Mouse (Mus musculus) cerebellum, adult (tissue): ENCODE results near the gene Inava.

Source experiments
- ATAC-seq: cut with Nextera tagmentation; 2 replicates; pipeline ENCODE4 v1.9.2; 2017; ENCODE audit warnings: mild to moderate bottlenecking, moderate library complexity, mixed read lengths; ENCODE audit not compliant: insufficient number of reproducible peaks, low FRiP score, low TSS enrichment

The Inava gene

DNA sequence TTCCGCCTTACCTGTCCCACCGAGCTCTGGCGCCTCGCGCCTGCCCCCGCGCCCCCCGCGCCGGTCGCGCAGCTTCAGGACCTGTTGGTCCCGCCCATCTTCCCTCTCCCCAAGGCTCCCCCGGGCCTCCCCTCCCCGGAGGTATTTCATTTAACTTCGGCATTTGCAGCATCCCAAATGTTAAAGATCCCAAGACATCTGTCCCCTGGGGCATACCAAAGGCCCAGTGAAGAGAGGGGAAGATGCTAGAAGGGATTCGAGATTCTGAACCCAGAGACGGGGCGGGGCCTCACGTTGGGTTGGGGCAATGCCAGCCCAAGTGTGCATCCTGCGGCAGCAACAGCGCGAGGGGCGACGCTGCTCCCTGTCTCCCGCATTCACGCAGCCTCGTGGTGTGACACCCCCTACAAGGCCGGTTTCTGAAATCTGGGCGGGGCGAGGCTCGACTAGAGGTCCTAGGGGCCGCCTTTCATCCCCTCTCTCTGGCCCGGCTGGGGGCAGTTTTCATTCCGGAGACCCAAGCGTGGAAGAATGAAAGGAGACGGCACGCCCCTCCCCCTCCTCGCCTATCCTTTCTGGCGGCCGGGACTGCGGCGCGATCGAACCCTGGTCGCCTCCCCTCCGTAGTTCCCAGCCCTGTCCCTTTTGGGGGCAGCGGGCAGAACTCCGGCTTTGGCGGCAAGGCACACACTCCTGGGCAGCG, at the start of gene Inava:
TSS of gene Inava (minus strand) at position 373 of the 703 bp plus-strand sequence.
- ATAC-seq, result peak; percentile 45; the same call in 1 of the 2 replicates

DNA sequence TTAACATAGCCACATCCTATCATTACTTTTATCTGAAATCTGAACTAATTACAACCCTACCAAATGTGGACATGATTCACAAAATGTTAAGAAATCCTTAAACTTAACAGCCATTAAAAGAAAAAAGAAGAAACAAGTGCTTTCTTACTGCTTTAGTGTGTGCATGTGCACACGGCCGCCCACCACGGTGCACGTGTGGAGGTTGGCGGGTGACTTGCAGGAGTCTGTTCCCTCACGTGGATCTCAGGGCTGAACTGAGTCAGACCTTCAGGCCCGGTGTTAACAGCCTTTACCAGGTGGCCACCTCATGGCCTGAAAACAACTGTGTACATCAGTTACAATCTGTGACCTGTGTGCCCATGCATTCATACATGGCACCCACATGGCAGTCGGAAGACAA, 43.3 kb upstream of the Inava start:
- ATAC-seq, result no peak

DNA sequence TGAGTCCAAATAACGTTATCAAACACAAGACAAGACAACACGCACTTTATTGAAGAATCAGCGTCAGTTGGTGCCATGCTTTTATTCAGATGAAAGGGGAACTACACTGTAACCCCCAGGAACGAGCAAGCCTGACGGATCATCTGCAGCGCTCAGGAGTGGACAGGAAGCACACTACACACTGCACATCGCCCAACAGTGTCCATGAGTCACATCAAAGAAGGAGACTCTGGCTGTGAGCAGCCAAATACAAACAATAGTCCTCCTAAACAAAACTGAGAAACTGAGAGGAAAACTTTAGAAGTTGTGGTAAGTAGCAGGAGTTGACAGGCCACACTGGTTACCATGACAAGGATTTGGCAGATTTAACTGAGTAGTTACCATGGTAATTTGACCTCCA, 34.2 kb upstream of the Inava start:
- no peak for ATAC-seq

DNA sequence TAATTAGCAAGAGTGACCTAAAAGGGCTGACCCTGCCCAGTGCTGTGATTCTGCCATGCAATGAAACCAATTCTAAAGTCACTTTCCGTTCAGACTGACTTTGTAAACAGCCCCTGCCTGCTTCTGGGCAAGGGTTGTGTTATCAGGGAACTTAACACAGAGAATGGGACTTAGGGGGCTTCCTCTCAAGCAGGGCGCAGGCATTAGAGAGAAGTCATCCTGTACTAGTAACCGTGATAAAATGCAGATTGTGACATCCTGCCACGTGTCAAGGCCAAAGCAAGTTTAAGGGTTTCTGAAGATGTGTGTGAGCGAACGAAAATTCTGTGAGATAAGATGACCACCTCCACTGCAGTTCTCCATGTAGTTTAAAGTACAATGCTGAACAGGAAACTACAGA, 32.1 kb upstream of the Inava start:
- ATAC-seq, result no peak

DNA sequence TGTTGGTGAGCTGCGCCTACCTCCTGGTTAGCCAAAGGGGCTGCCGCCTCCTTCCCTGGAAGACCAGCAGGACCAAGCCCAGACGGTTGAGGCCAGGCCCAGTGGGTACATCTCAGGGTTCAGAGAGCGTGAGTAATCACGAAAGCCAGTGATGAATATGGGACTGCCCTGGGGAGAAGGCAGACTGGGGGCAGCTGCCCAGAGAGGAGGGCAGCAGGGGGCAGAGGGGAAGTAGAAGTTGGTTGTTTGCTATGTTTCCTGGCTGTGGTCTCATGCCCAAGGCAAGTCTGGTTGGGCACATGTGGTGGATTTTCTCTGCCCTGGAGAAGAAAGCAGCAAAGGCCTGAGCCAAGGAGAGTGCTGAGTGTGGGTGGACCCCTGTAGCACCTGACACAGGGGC, 29.3 kb upstream of the Inava start:
- ATAC-seq, result no peak

DNA sequence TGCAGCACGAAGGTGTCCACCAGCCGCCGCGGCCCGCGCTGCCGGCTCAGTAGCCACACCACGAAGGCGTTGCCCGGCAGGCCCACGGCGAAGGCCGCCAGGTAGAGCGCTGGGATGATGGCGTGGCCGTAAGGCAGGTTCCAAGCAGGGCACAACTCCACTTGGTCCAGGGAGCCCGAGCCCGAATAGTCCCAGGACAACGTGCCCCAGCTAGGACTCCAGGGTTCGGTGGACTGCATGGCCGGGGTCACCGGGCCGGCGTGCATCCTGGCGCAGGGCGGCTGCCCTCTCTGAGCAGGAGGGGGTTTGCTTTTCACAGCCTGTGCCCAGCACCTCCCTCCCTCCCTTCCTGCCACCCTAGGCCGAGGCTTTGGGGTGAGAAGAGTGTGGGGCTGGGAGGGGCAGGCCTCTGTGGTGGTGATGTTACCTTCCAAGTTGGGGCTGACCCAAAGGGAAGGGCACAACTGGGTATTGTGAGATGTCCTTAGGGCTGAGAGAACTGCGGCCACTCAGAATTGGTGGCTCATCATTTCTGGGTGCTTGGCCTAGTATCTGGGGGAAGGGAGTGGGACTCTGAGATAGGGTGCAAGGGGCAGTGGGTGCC, 26.7 kb upstream of the Inava start, which contains the start of gene Gpr25:
TSS of gene Gpr25 (minus strand) at position 239 of the 604 bp plus-strand sequence.
- ATAC-seq, result peak; percentile 45

DNA sequence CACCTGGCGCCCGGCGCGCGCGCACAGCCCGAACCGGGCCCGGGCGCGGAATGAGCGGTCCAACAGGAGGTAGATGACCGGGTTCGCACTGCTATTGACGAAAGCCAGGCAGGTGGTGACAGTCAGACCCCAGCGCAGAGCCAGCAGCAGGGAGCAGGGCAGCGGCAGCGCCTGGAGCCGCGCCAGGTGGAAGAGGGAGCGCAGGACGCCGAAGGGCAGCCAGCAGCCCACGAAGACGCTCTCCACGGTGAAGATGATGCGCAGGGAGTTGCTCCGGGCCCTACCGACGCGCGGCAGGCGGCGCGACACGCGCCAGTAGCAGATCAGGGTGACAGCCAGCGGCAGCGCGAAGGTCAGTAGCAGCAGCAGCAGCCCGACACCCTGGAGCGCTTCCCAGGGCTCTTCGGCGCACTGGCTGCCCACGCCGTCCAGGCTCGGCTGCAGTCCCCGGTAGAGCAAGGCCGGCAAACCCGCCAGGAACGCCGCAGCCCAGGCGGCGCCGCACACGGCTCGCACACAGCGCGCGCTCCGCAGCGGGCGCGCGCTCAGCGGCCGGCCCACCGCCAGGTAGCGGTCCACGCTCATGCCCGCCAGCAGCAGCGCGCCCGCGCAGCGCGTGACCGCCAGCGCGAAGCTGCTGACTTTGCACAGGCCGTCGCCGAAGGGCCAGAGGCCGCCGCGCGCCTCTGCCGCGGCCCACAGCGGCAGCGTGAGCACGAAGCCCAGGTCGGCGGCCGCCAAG, 26.0 kb upstream of the Inava start:
- peak; percentile 67 for ATAC-seq

DNA sequence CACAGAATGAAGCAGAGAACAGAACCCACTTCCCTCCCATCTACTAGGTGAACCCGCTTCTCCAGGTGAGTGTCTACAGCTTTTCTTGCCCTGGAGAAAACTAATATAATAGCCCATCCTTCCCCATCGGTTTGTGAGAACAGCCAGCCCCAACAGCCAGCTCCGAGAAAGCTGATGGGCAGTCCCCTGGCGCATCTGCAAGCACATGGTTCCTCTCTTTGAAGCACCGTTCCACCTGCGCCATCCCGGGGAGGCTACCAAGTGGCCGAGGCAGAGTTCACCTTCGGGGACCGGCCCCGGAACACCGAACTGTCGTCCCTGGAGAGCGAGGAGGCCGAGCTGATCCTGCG, 25.5 kb upstream of the Inava start:
- ATAC-seq, result no peak

DNA sequence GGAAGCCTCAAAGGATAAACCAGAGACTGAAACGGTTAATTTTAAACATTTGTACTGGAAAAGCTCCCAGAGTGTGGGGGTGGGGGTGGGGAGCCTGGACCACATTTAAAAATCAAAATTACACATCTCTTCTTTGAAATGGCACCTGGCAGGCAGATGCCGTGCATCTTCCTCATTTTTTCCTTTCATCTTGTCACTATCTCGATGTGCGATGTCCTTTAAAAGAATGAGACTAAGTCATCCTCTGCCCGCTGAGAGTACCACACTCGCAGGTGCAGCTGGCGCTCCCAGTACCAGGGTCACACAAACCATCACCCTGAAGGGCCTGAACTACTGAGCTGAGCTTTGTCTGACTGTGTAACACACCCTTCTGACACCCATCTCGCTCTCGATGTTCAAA, 24.4 kb upstream of the Inava start:
- no peak for ATAC-seq

DNA sequence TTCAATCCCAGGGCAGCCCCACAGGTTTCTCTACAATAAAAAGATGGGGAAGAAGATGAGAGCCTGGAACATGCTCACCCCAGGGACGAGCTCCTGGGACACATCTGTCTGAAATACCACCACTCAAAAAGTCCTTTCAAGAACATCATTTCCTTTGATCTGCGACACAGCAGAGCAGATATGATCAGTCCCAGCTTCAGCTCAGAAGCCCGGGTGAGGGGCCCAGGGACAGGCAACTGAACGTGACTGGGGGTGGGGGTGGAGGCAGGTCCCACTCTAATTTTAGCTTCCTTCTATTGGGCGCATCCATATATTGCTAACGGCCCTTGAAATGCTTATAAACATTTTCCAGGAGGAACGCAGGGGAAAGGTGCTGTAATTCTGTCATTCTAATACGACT, 21.6 kb upstream of the Inava start:
- ATAC-seq, result no peak

DNA sequence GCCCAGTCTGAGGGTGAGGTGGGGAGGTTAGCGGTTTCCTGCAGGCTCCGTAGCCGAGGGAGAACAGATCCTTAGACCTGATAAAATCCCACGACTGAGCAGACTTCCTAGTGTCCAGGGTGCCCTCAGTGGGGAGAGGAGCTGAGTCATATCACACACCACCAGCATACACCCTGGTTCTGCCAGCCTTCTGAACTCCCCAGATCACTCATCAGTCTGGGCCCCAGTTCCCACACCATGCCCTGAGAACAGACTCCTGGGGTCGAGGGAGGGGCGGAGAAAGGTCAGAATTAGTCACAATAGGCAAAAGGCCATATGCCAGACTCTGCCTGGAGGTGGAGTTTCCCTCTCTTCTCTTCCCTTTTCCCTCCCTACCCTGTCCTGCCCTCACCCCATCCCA, 21.1 kb upstream of the Inava start:
- no peak for ATAC-seq

DNA sequence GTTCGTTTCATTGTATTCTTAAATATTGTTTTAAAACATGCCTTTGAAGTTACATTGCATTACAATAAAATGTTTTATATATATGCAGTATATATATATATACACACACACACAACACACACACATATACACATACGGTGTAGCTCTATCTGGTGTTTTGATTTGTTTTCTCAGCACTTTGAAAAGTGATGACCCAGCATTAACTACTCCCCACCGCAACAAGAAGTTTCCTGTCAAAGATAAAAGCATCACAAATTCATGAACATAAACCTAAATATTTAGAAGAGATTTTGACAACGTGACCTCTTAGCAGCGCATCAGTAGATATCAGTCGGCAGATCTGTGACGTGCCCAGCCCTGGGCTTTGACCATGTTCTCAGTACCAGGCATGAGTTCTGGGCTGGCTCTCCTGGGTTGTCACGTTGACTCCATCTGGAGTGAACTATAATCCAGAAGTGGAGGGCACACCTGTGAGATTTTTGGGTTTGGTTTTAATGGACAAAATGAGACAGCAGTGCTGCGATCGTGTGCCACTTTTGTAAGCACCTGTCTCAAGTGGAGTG, 20.5 kb upstream of the Inava start:
- ATAC-seq, result no peak

DNA sequence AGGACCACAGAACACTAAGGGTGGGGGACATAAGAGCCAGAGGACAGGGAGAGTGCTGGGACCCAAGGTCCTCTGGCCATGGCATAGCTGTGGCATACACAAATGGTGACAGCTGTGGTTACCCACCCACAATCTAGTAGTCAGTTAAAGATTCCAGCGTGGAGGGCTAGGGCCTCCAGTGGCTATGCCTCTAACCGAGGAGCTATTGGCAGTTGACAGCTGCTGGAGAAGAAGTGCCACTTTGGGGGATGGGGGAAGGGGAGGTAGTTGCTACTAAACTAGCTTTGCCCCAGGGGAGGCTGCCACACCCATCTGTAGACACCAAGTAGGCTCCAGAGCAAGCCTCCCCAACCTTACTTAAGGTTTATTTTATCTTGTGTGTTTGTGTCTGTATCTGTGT, 19.4 kb upstream of the Inava start:
- ATAC-seq, result no peak

DNA sequence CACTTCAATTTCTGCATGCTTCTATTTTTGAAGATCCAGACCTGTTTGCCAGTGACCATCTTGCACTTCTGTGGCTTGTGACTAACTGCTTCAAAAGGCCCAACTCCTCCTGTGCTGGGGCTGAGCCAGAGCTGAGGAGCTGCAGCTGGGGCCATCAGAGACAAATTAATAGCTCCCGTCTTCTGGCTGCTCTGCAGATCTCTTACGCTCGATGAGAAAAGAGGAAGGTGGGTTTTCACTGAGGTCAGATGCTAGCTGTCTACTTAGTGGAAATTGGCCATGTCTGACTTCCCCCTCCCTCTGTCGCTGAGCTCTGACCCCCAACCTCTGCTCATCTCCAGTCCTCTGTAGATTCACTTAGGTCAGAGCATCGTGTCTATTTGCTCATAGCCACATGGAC, 15.6 kb upstream of the Inava start:
- ATAC-seq, result no peak

DNA sequence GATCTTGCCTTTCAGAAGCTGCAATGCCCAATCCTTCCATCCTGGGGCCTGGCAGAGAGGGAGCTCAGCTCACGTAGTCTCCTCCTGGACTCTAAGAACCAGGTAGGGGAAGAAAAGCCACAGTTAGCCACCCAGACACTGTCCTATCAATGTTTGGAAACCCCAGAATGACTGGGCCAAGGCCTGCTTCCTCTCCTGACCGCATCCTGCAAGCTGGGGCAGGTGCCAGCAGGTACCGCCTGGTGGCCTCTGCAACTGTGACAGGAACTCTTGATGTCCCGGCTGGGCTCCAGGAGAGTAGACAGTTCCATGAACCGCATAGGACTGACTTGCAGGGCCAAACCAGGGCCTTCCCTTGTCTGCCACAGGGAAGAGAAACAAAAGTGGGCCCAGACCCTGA, 13.3 kb upstream of the Inava start:
- ATAC-seq, result no peak

DNA sequence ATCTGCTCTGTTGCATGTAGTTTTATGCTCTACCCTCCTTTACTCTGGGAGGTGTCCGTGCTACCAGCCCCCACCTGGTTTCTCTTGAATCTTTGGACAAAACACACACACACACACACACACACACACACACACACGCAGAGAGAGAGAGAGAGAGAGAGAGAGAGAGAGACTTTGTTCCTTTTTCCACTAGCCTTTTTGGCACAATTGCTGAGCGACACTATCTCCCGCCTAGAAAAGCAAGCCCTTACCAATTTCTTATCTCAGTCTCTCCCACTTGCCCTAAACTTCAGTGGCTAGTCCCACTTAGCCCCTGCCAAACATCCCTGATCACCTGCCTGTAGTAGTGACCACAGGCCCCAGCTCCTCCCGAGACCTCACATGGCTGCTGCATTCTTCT, 10.4 kb upstream of the Inava start:
- no peak for ATAC-seq

DNA sequence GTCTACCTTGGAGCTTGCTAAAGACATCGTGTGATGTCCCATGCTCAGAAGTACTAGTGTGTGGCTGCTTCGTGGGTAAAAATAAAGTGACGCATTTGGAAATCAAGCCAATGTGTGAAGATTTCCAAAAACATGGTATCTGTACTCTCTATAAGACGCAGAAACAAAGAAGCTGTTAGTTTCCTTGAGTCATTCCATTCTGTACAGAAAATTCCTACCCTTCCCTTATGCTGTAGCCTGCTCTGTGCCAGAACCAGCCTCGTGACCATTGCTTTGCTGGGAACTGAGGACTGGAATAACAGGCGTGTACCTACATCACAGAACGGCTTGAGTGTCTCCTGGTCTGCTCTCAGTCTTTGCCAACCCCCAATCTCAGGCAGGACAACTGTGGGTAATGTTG, 7.7 kb upstream of the Inava start:
- ATAC-seq, result no peak

DNA sequence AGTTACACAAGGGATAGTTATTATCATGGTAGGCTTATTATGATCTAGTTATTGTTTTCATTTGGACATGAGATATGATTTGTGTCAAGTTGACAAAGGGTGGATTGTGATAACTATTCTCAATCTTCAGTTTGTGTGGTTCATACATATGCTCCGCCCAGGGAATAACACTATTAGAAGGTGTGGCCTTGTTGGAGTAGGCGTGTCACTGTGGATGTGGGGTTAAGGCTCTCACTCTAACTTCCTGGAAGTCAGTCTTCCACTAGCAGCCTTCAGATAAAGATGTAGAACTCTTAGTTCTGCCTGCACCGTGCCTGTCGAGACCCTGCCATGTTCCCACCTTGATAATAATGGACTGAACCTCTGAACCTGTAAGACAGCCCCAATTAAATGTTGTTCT, 4.4 kb upstream of the Inava start:
- no peak for ATAC-seq

DNA sequence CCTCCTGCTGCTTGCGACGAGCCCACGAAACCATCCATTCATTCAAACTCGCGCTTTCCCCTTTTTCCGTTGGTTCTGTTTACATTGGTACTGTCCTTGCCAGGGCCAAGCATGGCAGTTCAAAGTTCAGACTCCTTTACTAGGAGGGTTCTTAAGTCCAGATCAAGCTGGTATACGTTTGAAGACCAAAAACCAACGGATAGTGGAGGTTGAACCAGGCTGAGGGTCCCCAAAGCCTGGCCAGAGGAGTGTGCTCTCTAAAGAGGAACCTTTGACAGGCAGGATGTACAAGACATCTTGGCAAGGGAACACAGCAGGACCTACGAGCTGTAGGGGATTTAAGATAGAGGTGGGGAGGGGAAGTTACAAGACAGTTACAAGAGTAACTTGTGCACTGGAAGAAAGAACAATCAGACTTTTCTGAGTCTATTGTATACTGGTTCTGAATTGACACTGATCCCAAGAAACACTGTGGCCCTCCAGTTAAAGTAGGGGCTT, 580 bp upstream of the Inava start:
- ATAC-seq, result no peak

DNA sequence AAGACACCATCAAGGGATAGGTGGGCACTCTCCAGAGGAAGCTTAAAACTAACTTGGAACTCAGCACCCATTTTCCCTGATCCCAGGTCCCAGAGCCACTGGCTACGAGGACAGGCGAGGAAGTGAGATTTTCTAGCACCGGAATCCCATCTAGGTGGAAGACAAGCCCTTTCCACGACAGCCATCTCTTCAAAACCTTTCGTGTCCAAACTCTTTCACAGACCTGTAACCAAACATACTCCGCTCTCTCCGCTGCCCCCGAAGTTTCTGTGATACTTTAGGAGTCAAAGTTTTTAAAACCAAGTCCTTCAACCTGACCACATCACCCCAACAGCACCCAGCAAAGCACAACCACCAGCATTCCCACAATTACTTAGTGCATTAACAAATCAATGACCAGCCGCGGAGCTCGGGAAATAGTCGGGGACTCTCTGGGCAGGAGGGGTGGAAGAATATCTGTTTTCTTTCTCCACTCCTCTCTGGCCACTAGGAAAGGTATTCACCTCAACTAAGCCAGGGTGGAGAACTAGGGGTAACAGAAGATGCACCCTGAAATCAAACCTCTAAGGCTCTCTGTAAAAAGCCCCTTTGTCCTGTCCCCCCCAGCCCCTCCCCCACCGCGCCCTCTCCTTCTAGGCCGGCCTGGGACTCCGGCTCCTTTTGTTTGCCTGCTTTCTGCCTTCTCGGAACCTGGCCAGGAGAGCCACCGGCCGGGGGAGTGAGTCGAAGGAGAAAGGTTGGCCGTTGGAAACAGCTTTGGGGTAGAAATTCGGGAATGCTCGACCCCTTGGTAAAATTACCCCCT, 876 bp downstream of the Inava start:
- no peak for ATAC-seq
